In the genomic region with DNA sequence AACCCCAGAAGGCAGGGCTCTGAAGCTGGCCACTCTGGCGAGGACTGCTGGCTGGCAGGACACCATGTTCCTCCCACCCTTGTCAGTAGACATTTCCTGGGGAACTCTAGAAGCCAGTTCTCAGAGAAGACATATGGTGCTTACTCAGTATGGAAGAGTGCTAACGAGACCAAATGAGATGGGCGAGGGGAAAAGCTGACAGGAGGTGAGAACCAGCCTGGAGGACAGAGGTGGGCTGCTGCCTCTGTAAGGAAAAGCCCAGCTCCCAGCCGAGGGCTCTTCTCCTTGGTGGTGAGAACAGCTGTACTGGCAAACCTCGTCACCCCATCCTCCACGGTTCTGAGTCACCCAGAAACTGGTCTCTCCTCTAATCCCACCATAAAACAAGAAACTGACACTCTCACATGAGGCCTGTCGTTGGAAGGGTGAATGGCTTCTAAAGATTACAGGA, we compare ENCODE assay signal across 11 mouse cellular contexts.
DNase-seq lines count a peak whose midpoint lies in the region; TF ChIP-seq lines count a peak whose summit lies in the region.
"Had no signal": no experiment of that assay in that cellular context is flagged by ENCODE, and none has a peak within 500 bp of the region (broad histone marks: within the 10 kb centered on the region; RNA-seq: fewer than 3 reads in every experiment).

No protein-coding gene starts in this region.

- H3K4me1 ChIP-seq in cortical plate, adult 2 months (ENCODE audit: control insufficient read depth, insufficient read depth, low read length) = peaks cover 7% of the 10 kb centered on the region

- H3K27ac ChIP-seq in layer of hippocampus, adult 2 months = peak overlapping the region; percentile 77
- H3K27ac ChIP-seq in cortical plate, adult 2 months (ENCODE audit: insufficient read depth, low read length) = peak overlapping the region; percentile 17; the same call in 1 of the 2 replicates
- H3K27ac ChIP-seq: hindbrain, embryonic 10.5 days had no signal

- TF ChIP-seq CTCF in layer of hippocampus, adult 2 months (conservative IDR thresholded peaks at IDR 0.05) = no peak
- TF ChIP-seq CTCF in cortical plate, adult 2 months (IDR thresholded peaks at IDR 0.05; ENCODE audit: extremely low read depth, insufficient read depth, low read length) = no peak

- peak in 1 of 2 experiments; percentile 36 for DNase-seq in layer of hippocampus, adult 2 months (ENCODE audit: low spot score in 2 of 2)
- DNase-seq in layer of hippocampus, postnatal 25 days (ENCODE audit: extremely low spot score in 1 of 2, low spot score in 1 of 2) = no peak
- peak; percentile 25 to 34 for DNase-seq in heart, adult 9 months (ENCODE audit: low spot score in 2 of 2)
- peak; percentile 74 to 84 for DNase-seq in left cerebral cortex, postnatal 36 days (ENCODE audit: low spot score in 2 of 2)
- DNase-seq in MN1 (ENCODE audit: low spot score) = no peak
- DNase-seq in adrenal gland, adult 8-10 months = no peak
- no peak for DNase-seq in lung, postnatal 36 days
- DNase-seq: thymus, postnatal 14 days had no signal

- intact Hi-C loops in left cerebral cortex, postnatal 36 days (cut with DNase I) = loop anchor here (5.0 kb wide), 1 partner anchor 276 kb away; no protein-coding TSS in a partner anchor

- H3K4me3 ChIP-seq in layer of hippocampus, adult 2 months = no peak overlapping the region
- H3K4me3 ChIP-seq in cortical plate, adult 2 months (ENCODE audit: insufficient read depth, low read length) = no peak overlapping the region
- H3K4me3 ChIP-seq: embryonic facial prominence, embryonic 13.5 days; hindbrain, embryonic 10.5 days had no signal

- TF ChIP-seq POLR2A in cortical plate, adult 2 months (IDR thresholded peaks at IDR 0.05; ENCODE audit: extremely low read depth, insufficient read depth, low read length) = no peak

Comparison
In these comparisons a context has a peak if more than half of its experiments do, and no peak if none do; other contexts are left out.
1. DNase-seq: peak in heart, adult 9 months (2 of 2) and left cerebral cortex, postnatal 36 days (2 of 2); none in layer of hippocampus, postnatal 25 days (0 of 2), MN1 (single experiment), adrenal gland, adult 8-10 months (single experiment) and lung, postnatal 36 days (single experiment).